Mouse (Mus musculus) urinary bladder, adult 2 months (tissue): ENCODE data around the gene Daxx. TPM values are rescaled to one million over a fixed set of nuclear protein-coding genes. Genes with fewer than 3 reads are reported as not detected.

Experiments used
- DNase-seq: peaks from one replicate; pipeline ENCODE4 v3.0.0; 2022; ENCODE audit warnings: low spot score
- polyA plus RNA-seq: library from polyadenylated mRNA; depleted of rRNA; stranded (reverse); fragments of >200 nt; gene quantifications from 2 replicates; pipeline ENCODE4 v1.2.3, GENCODE M21; 2012

Daxx gene
- polyA plus RNA-seq, 1 experiment, result 31.0 TPM

GRCm38 (mm10) chr17:33943454-33943853 is 34.2 kb downstream of the Daxx start:
- DNase-seq, result no peak

GRCm38 (mm10) chr17:33947430-33948089 is 38.3 kb downstream of the Daxx start:
- DNase-seq, result no peak

- DNase-seq, result peak; percentile 22
Measured at GRCm38 (mm10) chr17:33948090-33948904, 39.1 kb downstream of the Daxx start.

GRCm38 (mm10) chr17:33948905-33949537 is 39.8 kb downstream of the Daxx start:
- DNase-seq, result peak; percentile 19

GRCm38 (mm10) chr17:33950131-33950625 is 41.0 kb downstream of the Daxx start:
- peak; percentile 23 for DNase-seq

- DNase-seq, result peak; percentile 45
Measured at GRCm38 (mm10) chr17:33951021-33951946, 42.1 kb downstream of the Daxx start, which contains the start of gene B3galt4. Gene B3galt4 (minus strand): TSS chr17:33951488.

- peak; percentile 20 for DNase-seq
Measured at GRCm38 (mm10) chr17:33952015-33952414, 42.8 kb downstream of the Daxx start.

- DNase-seq, result no peak
Measured at GRCm38 (mm10) chr17:33952879-33953278, 43.7 kb downstream of the Daxx start.

GRCm38 (mm10) chr17:33953310-33953709 is 44.1 kb downstream of the Daxx start:
- DNase-seq, result no peak

- DNase-seq, result no peak
Measured at GRCm38 (mm10) chr17:33953961-33954565, 44.8 kb downstream of the Daxx start.

- no peak for DNase-seq
Measured at GRCm38 (mm10) chr17:33954646-33955554, 45.7 kb downstream of the Daxx start.

GRCm38 (mm10) chr17:33955555-33956214 is 46.5 kb downstream of the Daxx start, which contains the start of the genes Vps52 and Rps18:
Gene Vps52 (plus strand): TSS chr17:33955812.
Gene Rps18 (minus strand): TSS chr17:33956001.
- DNase-seq, result peak; percentile 85

GRCm38 (mm10) chr17:33956336-33956735 is 47.1 kb downstream of the Daxx start:
- no peak for DNase-seq

GRCm38 (mm10) chr17:33957493-33957892 is 48.3 kb downstream of the Daxx start:
- DNase-seq, result no peak

GRCm38 (mm10) chr17:33958451-33958850 is 49.2 kb downstream of the Daxx start:
- DNase-seq, result peak; percentile 18

GRCm38 (mm10) chr17:33959135-33959534 is 49.9 kb downstream of the Daxx start:
- peak; percentile 21 for DNase-seq

GRCm38 (mm10) chr17:33959948-33960347 is 50.7 kb downstream of the Daxx start:
- no peak for DNase-seq

- DNase-seq, result no peak
Measured at GRCm38 (mm10) chr17:33962876-33963275, 53.7 kb downstream of the Daxx start.
